31 mouse cellular contexts compared by ENCODE assay signal in genomic region chr6:146653197-146653596, GRCm38 (mm10). TPM values are rescaled to one million over a fixed set of nuclear protein-coding genes. Genes with fewer than 3 reads are reported as not detected.
DNase-seq lines count a peak whose midpoint lies in the region; ATAC-seq and TF ChIP-seq lines count a peak whose summit lies in the region.
"Had no signal": no experiment of that assay in that cellular context is flagged by ENCODE, and none has a peak within 500 bp of the region (broad histone marks: within the 10 kb centered on the region; RNA-seq: fewer than 3 reads in every experiment).

No protein-coding gene starts in this region.

- no peak for TF ChIP-seq EP300 in MEL (IDR thresholded peaks at IDR 0.05; ENCODE audit: low read depth in 1 of 2, low read length in 2 of 2)

- H3K27me3 ChIP-seq in heart, embryonic 15.5 days = no peaks in the 10 kb centered on the region
- no peaks in the 10 kb centered on the region for H3K27me3 ChIP-seq in MEL (ENCODE audit: control insufficient read depth in 1 of 2, insufficient read depth in 2 of 2, low read length in 2 of 2)
- H3K27me3 ChIP-seq in hindbrain, postnatal 0 days (ENCODE audit: insufficient read depth, low read length) = no peaks in the 10 kb centered on the region
- H3K27me3 ChIP-seq: hindbrain, embryonic 12.5 days; limb, embryonic 12.5 days; midbrain, embryonic 15.5 days; neural tube, embryonic 15.5 days had no signal

- no peak overlapping the region for H3K9ac ChIP-seq in heart, embryonic 15.5 days
- 0 out of 2 replicates have a peak overlapping the region, but pooled peaks have one; percentile 2 for H3K9ac ChIP-seq in MEL (ENCODE audit: control insufficient read depth, low read depth, low read length, poor library complexity, severe bottlenecking)
- H3K9ac ChIP-seq in hindbrain, postnatal 0 days (replicated peaks; ENCODE audit: low read length) = no peak overlapping the region
- H3K9ac ChIP-seq: hindbrain, embryonic 12.5 days; limb, embryonic 12.5 days; midbrain, embryonic 15.5 days; neural tube, embryonic 15.5 days had no signal

- peaks cover 6% of the 10 kb centered on the region for H3K4me1 ChIP-seq in heart, embryonic 15.5 days (replicated peaks)
- H3K4me1 ChIP-seq in MEL (ENCODE audit: control insufficient read depth in 1 of 2, insufficient read depth in 2 of 2, low read length in 2 of 2) = peaks cover 3 to 4% of the 10 kb centered on the region in 2 experiments; a peak in 3 of 4 replicates
- H3K4me1 ChIP-seq in hindbrain, postnatal 0 days (ENCODE audit: insufficient read depth, low read length) = no peaks in the 10 kb centered on the region
- H3K4me1 ChIP-seq: forebrain, embryonic 10.5 days; hindbrain, embryonic 12.5 days; limb, embryonic 12.5 days; midbrain, embryonic 10.5 days; midbrain, embryonic 15.5 days; neural tube, embryonic 15.5 days had no signal

- 21% methylated on average over 3 of the region's 3 CpGs for WGBS in heart, embryonic 15.5 days
- WGBS in hindbrain, postnatal 0 days = 80% methylated on average over 3 of the region's 3 CpGs

- H3K4me3 ChIP-seq in heart, embryonic 15.5 days = no peak overlapping the region
- 0 out of 4 replicates have a peak overlapping the region, but pooled peaks of 1 of the 2 experiments have one; percentile 17 for H3K4me3 ChIP-seq in MEL (ENCODE audit: control insufficient read depth in 1 of 2, insufficient read depth in 1 of 2, low read depth in 2 of 2, low read length in 2 of 2)
- no peak overlapping the region for H3K4me3 ChIP-seq in hindbrain, postnatal 0 days (ENCODE audit: low read length)
- H3K4me3 ChIP-seq: forebrain, embryonic 10.5 days; gastrocnemius, adult 2 months; hindbrain, embryonic 12.5 days; limb, embryonic 12.5 days; midbrain, embryonic 10.5 days; midbrain, embryonic 15.5 days; neural tube, embryonic 15.5 days had no signal

- no peak for TF ChIP-seq RAD21 in MEL (IDR thresholded peaks at IDR 0.05; ENCODE audit: low read depth, low read length)

- no peaks in the 10 kb centered on the region for H3K9me3 ChIP-seq in heart, embryonic 15.5 days (replicated peaks)
- H3K9me3 ChIP-seq in MEL (replicated peaks; ENCODE audit: insufficient read depth, low read length) = no peaks in the 10 kb centered on the region
- H3K9me3 ChIP-seq in hindbrain, postnatal 0 days (ENCODE audit: low read length) = no peaks in the 10 kb centered on the region
- H3K9me3 ChIP-seq: forebrain, embryonic 10.5 days; hindbrain, embryonic 12.5 days; limb, embryonic 12.5 days; midbrain, embryonic 10.5 days; midbrain, embryonic 15.5 days; neural tube, embryonic 15.5 days had no signal

- H3K79me2 ChIP-seq in MEL (ENCODE audit: control insufficient read depth, insufficient read depth, low read length, poor library complexity) = no peaks in the 10 kb centered on the region

- DNase-seq in heart, adult 11 months = peak; percentile 28
- DNase-seq in heart, adult 8-10 months (ENCODE audit: low spot score) = no peak
- no peak for DNase-seq in heart, adult 9 months (ENCODE audit: low spot score in 2 of 2)
- peak; percentile 78 for DNase-seq in MEL (ENCODE audit: low read depth, low spot score)
- DNase-seq in hindbrain, postnatal 0 days (ENCODE audit: low spot score) = no peak
- DNase-seq: adrenal gland, adult 2 months; adrenal gland, postnatal 36 days; cerebellum, adult 2 months; cerebellum, postnatal 14 days; gastrocnemius, adult 2 months; gastrocnemius, postnatal 36 days; heart, postnatal 14 days; kidney, adult 9 months; kidney, postnatal 14 days; layer of hippocampus, adult 9-11 months; retina, postnatal 1 day; right cerebral cortex, postnatal 14 days had no signal

- TF ChIP-seq CTCF in MEL (IDR thresholded peaks at IDR 0.05 in 2 of 3, conservative IDR thresholded peaks at IDR 0.05 in 1 of 3; ENCODE audit: control insufficient read depth in 1 of 3, insufficient read depth in 1 of 3, low read depth in 2 of 3, low read length in 3 of 3, poor library complexity in 1 of 3, severe bottlenecking in 1 of 3) = no peak
- TF ChIP-seq CTCF in hindbrain, postnatal 0 days (IDR thresholded peaks at IDR 0.05; ENCODE audit: low read depth) = no peak

- no peak for TF ChIP-seq POLR2A in MEL (IDR thresholded peaks at IDR 0.05; ENCODE audit: control insufficient read depth in 1 of 2, insufficient read depth in 1 of 2, low read depth in 1 of 2, low read length in 2 of 2, poor library complexity in 1 of 2)

- H3K27ac ChIP-seq in heart, embryonic 15.5 days = 0 out of 2 replicates have a peak overlapping the region, but pooled peaks have one; percentile 12
- no peak overlapping the region for H3K27ac ChIP-seq in MEL (ENCODE audit: control insufficient read depth, low read depth, low read length)
- no peak overlapping the region for H3K27ac ChIP-seq in hindbrain, postnatal 0 days
- H3K27ac ChIP-seq: forebrain, embryonic 10.5 days; gastrocnemius, adult 2 months; hindbrain, embryonic 12.5 days; limb, embryonic 12.5 days; macrophage; midbrain, embryonic 10.5 days; midbrain, embryonic 15.5 days; neural tube, embryonic 15.5 days had no signal

- no peak for ATAC-seq in heart, embryonic 15.5 days (replicated peaks; ENCODE audit: insufficient number of reproducible peaks, insufficient read depth, low FRiP score, low read depth)
- 0 out of 2 replicates have a peak, but pooled peaks have one; percentile 57 for ATAC-seq in erythroid progenitor cell, adult 5-6 weeks (replicated peaks; ENCODE audit: low FRiP score, poor library complexity, severe bottlenecking)
- no peak for ATAC-seq in hindbrain, postnatal 0 days
- ATAC-seq: activated CD4-positive, CD25-positive, alpha-beta regulatory T cell, adult 4 months; forebrain, embryonic 16.5 days; intestine, embryonic 16.5 days; lung, postnatal 0 days; midbrain, embryonic 15.5 days had no signal

- H3K4me2 ChIP-seq in heart, embryonic 15.5 days = 0 out of 2 replicates have a peak overlapping the region, but pooled peaks have one; percentile 9
- H3K4me2 ChIP-seq in hindbrain, postnatal 0 days (ENCODE audit: low read depth, low read length) = no peak overlapping the region
- H3K4me2 ChIP-seq: hindbrain, embryonic 12.5 days; limb, embryonic 12.5 days; liver, embryonic 11.5 days; midbrain, embryonic 15.5 days; neural tube, embryonic 15.5 days had no signal

- peaks cover 16% of the 10 kb centered on the region for H3K36me3 ChIP-seq in heart, embryonic 15.5 days
- H3K36me3 ChIP-seq in MEL (ENCODE audit: control insufficient read depth in 1 of 2, insufficient read depth in 2 of 2, low read length in 2 of 2) = peaks cover 2 to 12% of the 10 kb centered on the region in 2 experiments; a peak in 3 of 4 replicates
- peaks cover 3% of the 10 kb centered on the region; the same call in 1 of the 2 replicates for H3K36me3 ChIP-seq in hindbrain, postnatal 0 days (ENCODE audit: insufficient read depth, low read length)

TF ChIP-seq in MEL, 35 proteins besides CTCF, POLR2A, EP300 and RAD21:
- no peak for TF ChIP-seq GABPA (IDR thresholded peaks at IDR 0.05; ENCODE audit: low read depth, low read length)
- TF ChIP-seq MAFK (IDR thresholded peaks at IDR 0.05; ENCODE audit: borderline replicate concordance, low read depth, low read length) = 0 out of 2 replicates have a peak, but pooled peaks have one; percentile 3
- peak; percentile 39; the same call in 1 of the 2 replicates for TF ChIP-seq GATA1 (IDR thresholded peaks at IDR 0.05; ENCODE audit: low read depth, low read length)
- TF ChIP-seq ZC3H11A (IDR thresholded peaks at IDR 0.05; ENCODE audit: low read depth, low read length) = no peak

RNA-seq across cellular contexts. Expression of gene Tm7sf3, which starts 10.6 kb away (rescaled TPM):
- 10 to 100 TPM; 15.7 to 16.7 (median 15.9) TPM for total RNA-seq in heart, adult 8-10 months (2022)
- polyA plus RNA-seq in heart, embryonic 15.5 days (2015; fragmentation: Nextera tagmentation; extraction: Ambion mirVana) = 32.8 and 38.6 TPM in 2 replicates
- 18.0 and 18.3 TPM in 2 replicates for total RNA-seq in MEL (2012; rRNA removed)
- 10 to 100 TPM in 1 of 2 experiments, not detected in 1; 27.1 TPM for polyA plus RNA-seq in MEL (2012; ENCODE audit: insufficient read depth in 1 of 2, insufficient read length in 2 of 2, low read depth in 1 of 2, low replicate concordance in 2 of 2, missing spikeins in 1 of 2)
- total RNA-seq in erythroid progenitor cell, adult 5-6 weeks (2015; ENCODE audit: low replicate concordance) = 41.1 and 67.5 TPM in 2 replicates
- 47.8 and 49.5 TPM in 2 replicates for total RNA-seq in erythroid progenitor cell, adult 5-6 weeks (2017; ENCODE audit: low replicate concordance)
- 43.9 and 45.6 TPM in 2 replicates for total RNA-seq in hindbrain, postnatal 0 days (2014; rRNA removed)
- 37.2 and 39.5 TPM in 2 replicates for polyA plus RNA-seq in hindbrain, postnatal 0 days (2015; fragmentation: Nextera tagmentation; extraction: Ambion mirVana)

RNA-seq across cellular contexts. Expression of gene Med21, which starts 10.8 kb away (rescaled TPM):
- 10 to 100 TPM; 48.4 to 55.5 (median 49.6) TPM for total RNA-seq in heart, adult 8-10 months (2022)
- 135 and 140 TPM in 2 replicates for polyA plus RNA-seq in heart, embryonic 15.5 days (2015; fragmentation: Nextera tagmentation; extraction: Ambion mirVana)
- total RNA-seq in MEL (2012; rRNA removed) = 79.5 and 83.7 TPM in 2 replicates
- polyA plus RNA-seq in MEL (2012; ENCODE audit: insufficient read depth in 1 of 2, insufficient read length in 2 of 2, low read depth in 1 of 2, low replicate concordance in 2 of 2, missing spikeins in 1 of 2) = 10 to 100 TPM in 1 of 2 experiments, not detected in 1; 56.7 TPM
- total RNA-seq in erythroid progenitor cell, adult 5-6 weeks (2015; ENCODE audit: low replicate concordance) = 71.4 and 112 TPM in 2 replicates
- 65.8 and 73.0 TPM in 2 replicates for total RNA-seq in erythroid progenitor cell, adult 5-6 weeks (2017; ENCODE audit: low replicate concordance)
- total RNA-seq in hindbrain, postnatal 0 days (2014; rRNA removed) = 23.7 and 42.3 TPM in 2 replicates
- polyA plus RNA-seq in hindbrain, postnatal 0 days (2015; fragmentation: Nextera tagmentation; extraction: Ambion mirVana) = 112 and 116 TPM in 2 replicates

Comparison
In these comparisons a context has a peak if more than half of its experiments do, and no peak if none do; other contexts are left out.
1. DNase-seq: peak in heart, adult 11 months (single experiment) and MEL (single experiment); none in heart, adult 8-10 months (single experiment), heart, adult 9 months (0 of 2) and hindbrain, postnatal 0 days (single experiment).